Mouse (Mus musculus) lung, adult 2 months (tissue): Measurements from ENCODE around the gene Usp42.

Experiments
- CTCF ChIP-seq: fragments of 200-500 bp; IDR thresholded peaks from 2 replicates; pipeline ENCODE4 v1.5.1; 2011; ENCODE audit warnings: mild to moderate bottlenecking, low read length, control low read depth; ENCODE audit not compliant: insufficient read depth
- POLR2A ChIP-seq: fragments of 200-500 bp; IDR thresholded peaks from 2 replicates; pipeline ENCODE4 v1.6.1; 2011; ENCODE audit warnings: low read depth, mild to moderate bottlenecking, control low read depth, low read length, borderline replicate concordance; ENCODE audit errors: extremely low read depth

- TF ChIP-seq CTCF (peak; percentile 27; the same call in 1 of the 2 replicates), POLR2A (no peak)
Measured at GRCm38 (mm10) chr5:143696323-143696722, 35.8 kb downstream of the Usp42 start.
